Mouse (Mus musculus) spleen, embryonic (tissue): ENCODE data around the gene Gtf3c2.
"Not testable (repeated sequence)": the region's sequence is repeated elsewhere in the genome, so short reads cannot be mapped to it uniquely, and the experiment has no call there.

Experiments
- CTCF ChIA-PET: fragments of 350-600 bp; sonication (Branson Sonifier 250); formaldehyde crosslinking; loops from one replicate; lab custom pipeline; 2022; lab: Charles Lee

The Gtf3c2 gene

DNA sequence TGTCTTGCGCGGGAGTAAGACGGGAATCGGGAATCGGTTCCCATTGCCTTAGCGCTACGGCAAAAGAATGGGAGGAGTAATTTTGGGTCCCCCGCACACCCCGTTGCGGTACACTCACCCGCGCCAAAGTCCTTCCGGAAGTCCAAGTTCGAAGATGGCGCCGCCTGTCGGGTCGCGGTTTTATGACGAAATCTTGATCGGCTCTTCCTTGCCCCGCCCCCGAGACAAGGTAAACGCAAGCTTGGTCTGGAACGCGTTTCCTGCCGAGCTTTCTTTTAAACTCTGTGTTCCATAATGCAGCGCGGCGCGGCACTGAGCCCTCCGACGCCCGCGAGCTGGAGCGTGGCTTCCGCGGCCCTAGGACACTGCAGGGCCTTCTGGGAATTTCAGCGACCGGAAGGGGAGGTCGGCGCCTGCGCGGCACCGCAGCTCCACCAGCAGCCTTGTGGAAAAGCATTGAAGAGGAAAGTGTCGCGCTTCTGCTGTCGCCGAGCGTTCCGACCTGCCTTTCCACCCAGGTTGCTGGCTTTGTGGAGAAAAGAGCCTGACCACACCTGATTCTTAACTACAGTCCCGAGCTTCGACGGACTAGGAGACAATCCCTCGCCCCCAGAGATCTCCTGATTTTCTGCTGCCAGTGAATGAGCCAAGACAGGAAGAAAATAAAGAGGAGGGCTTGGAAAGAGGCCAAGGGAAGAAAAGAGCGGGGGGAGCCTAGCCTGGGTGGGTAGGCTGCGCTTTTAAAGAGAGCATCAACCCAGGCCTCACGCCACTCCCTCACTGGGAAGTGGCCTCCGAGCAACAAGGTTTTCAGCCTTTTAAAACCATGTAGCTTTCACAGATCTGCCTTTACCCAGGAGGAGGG, at the start of gene Gtf3c2, which contains the start of gene Gm29609:
TSS of gene Gtf3c2 (minus strand) at position 379 of the 865 bp plus-strand sequence.
TSS of gene Gm29609 (minus strand) at position 146 of the 865 bp plus-strand sequence.
- CTCF ChIA-PET: interaction anchor here (0.8 to 0.9 kb wide), 2 partner anchors 8 to 110 kb away, joined by 3 to 4 read pairs; no protein-coding TSS in a partner anchor

DNA sequence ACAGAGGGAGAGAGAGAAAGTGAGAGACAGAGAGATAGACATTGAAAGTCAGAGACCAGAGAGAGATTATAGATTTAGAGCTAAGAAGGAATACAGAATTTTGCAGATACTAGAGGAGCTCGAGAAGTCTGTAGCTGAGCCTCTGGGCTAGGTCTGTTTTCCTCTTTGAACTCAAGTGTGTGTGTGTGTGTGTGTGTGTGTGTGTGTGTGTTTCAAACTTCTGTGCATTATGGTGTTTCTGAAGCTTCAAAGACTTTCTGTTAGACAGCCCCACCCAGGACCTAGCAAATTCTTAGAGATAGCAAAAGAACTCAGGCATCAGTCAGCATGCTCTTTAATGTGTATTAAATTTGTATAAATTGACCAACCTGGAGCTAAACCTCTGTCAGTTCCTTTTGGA, 46.7 kb upstream of the Gtf3c2 start:
- CTCF ChIA-PET: no interaction called here

DNA sequence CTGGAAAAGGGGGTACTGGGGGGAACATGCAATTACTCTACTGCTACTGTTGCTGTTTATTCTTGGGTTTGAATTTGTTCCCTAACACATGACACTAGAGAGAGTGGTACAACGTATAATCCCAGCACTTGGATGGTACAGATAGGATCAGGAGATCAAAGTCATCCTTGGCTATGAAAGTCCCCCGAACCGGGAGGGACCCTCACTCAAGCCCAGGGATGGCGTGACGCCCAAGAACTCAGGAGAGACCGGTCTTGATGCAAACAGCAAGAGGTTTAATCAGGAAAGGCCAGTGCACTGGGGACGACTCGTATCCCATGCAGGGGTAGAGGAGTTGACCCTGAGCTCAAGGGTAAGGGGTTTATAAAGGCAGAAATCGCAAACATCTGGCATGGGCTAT, 42.8 kb upstream of the Gtf3c2 start:
- CTCF ChIA-PET: no interaction called here

DNA sequence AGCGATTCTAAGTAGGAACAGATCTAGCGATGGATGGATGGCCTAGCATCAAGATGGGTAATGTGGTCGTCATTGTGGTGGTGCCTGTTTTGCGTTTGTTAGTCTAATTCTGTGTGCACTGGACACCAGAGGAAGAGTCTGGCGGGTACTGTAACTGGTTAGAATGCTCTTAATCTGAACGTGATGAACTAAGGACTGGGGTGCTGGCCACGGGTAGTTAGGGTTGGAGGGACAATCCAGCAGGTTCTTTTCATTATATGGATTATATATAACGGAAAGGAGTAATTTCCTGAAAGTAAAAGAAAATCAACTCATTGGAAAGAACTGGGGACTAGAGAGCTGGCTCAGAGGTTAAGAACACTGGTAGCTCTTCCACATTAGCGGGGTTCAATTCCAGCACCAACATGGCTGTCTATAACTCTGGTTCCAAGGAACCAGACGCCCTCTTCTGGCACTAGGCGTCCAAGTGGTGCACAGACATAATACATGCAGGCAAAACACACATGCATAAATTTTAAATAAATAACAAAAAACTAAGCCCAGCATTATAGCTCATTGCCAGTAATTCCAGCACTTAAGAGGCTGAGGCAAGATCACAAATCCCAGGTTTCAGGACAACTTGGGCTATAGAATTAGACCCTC, 41.5 kb upstream of the Gtf3c2 start:
- CTCF ChIA-PET: no interaction called here

DNA sequence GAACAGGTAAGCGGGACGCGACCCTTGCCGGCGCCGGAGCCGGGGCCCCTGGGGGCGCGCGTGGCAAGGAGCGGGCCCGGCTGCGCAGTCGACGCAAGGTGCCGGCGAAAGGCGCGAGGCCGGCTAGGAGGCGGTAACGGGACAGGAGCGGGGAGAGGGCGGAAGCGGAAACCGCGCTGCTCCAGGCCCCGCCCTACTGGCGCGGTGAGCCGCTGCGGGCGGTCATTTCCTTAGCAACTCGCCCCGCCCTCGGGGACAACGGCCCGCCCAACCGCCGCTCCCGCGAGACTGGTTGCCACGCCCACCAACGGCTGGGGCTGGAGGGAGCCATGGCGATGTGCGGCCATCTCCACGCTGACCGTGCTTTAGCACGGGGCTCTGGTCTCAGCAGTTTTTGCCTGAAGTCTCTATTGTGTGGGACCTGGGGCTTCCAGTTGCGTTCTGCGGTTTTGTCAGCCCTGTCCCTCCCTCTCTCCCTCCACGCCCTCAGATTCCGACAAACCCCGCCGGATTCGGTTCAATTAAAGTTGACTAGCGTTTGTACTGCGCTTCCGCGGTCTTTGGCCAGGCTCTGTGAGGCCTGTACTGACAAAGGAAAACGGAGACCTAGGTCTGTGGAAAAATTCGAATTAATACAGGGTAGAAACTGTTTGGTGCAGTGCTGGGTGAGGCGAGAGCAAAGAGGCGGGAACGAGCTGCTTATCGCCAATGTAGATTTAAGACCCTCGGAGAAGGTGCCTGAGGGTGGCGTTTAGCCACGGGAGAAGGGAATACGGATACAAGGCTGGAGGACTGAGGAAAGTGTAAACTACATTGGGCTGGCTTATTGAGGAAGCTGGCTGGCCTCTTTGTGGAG, 40.7 kb upstream of the Gtf3c2 start, which contains the start of gene Ppm1g:
TSS of gene Ppm1g (minus strand) at position 240 of the 856 bp plus-strand sequence.
- CTCF ChIA-PET: no interaction called here

DNA sequence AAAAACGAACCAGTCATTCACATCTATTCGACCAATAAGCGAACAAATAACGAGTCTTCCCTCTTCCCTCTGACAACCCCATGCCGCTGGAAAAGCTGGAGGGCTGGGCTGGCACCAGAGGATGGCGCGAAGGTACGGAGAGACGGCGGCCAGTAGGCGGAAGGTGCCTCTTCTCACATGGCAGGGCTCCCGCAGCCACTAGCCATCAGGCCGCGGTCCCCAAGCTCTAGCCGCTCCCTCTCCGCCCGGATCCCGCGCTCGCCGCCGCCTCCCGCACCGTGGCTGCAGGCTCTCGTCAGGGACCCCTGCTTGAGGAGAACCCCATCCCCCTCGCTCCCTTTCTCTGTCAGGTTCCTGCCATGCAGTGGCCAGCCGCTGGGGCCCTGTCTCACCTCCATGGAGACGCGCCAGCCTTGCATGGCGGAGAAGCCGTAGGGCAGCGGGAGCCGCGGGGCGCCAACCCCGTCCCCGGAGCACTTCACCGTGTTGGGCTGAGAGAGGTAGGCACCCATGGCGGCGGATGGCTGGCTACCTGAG, 40.0 kb upstream of the Gtf3c2 start:
- CTCF ChIA-PET: no interaction called here

DNA sequence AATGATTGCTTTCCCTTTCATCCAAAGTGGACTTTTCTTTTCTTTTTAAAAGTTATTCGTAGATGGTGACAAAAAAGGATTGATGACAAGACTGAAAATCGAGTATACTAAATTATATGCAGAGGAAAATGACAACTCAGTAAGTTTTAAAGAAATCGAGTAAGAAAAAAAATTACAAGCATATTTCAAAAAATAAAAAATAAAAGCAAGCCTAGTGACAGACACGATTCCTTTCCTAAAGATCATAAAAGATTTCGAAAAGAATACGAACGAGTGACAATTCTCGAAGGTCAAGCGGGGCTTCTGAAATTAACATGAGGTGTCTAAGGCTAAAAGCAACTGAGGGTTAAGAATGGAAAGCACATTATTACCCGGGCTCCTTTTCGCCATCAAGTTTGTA, 39.5 kb upstream of the Gtf3c2 start:
- CTCF ChIA-PET: interaction anchor here (1.2 kb wide), 1 partner anchor 109 kb away, joined by 3 read pairs; no protein-coding TSS in a partner anchor

DNA sequence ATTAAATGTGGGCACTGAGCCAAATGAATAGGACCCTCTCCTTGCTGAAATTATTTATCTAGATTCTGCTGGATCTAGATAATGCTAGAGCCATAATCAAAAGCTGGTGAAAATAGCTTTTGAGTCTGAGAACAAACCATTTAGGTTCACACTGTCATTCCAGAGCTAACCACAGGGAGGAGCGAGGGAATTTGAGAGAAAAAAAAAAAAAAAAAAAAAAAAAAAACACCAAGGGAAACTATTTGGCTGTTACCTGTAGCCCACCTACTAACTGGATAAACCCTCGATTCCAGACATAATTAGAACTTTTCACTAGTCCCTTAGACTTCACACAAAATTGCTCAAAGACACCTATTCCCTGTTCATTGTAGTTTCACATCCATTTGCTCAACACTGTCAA, 39.1 kb upstream of the Gtf3c2 start:
- CTCF ChIA-PET: interaction anchor here (0.6 to 1.2 kb wide), 3 partner anchors 33 to 303 kb away, joined by 3 to 5 read pairs (median 3); no protein-coding TSS in a partner anchor

DNA sequence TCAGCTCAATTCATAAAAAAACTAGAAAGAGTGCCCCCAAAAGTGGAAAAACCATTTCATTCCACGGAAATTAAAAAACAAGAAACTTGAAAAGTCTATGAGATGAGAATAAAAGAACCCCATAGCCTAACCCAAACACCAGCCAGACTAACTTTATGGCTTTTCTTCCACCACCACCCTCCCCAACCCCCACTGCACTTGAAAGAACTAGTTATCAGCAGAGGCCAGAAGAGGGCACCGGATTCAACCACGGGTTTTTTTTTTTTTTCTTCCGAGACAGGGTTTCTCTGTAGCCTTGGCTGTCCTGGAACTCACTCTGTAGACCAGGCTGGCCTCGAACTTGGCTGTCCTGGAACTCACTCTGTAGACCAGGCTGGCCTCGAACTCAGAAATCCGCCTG, 38.4 kb upstream of the Gtf3c2 start:
- CTCF ChIA-PET: interaction anchor here (0.7 to 1.2 kb wide), 3 partner anchors 32 to 509 kb away, joined by 3 read pairs; no protein-coding TSS in a partner anchor

DNA sequence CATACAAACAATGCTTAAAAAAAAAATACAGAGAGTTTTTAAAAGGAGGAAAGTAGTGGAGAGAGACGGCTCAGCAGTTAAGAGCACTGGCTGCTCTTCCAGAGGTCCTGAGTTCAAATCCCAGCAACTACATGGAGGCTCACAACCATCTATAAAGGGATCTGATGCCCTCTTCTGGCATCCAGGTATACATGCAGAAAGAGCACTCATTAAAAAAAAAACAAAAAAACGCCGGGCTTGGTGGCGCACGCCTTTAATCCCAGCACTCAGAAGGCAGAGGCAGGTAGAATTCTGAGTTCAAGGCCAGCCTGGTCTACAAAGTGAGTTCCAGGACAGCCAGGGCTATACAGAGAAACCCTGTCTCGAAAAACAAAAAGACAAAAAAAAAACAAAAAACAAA, 36.6 kb upstream of the Gtf3c2 start:
- CTCF ChIA-PET: not testable (repeated sequence)

DNA sequence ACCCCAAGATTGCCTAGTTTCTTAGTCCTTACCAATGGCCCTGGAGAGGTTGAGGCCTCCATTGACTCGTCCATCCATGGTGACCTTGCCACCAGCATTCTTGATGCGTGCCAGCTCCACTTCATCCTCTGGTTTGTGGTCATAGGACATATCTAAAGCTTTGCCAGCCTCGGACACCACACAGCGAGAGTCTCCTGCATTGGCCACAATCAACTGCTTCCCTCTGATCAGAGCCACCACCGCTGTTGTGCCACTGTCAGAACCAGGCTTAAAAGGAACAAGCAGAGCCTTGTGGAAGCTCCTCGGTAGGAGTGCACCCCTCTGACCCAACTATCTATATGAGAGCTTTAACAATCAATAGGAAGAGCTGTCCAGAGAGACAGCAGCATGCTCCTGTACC, 24.5 kb upstream of the Gtf3c2 start:
- CTCF ChIA-PET: interaction anchor here (1.1 kb wide), 1 partner anchor 11 kb away, joined by 3 read pairs; no protein-coding TSS in a partner anchor

DNA sequence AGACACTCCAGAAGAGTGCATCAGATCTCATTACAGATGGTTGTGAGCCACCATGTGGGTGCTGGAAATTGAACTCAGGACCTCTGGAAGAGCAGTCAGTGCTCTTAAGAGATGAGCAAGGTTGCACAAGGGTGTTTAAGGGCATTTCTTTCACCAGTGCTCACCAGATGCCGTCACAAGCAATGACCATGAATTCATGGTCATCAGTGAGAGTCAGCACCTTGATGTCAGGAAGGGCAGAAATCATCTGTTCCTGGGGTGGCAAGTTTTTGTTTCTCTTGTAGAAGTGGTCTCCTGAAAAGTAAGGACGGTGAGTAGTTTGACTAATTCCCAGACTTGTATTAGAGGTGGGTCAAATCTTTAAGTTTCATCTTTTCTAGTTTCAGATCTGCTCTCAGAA, 23.9 kb upstream of the Gtf3c2 start:
- CTCF ChIA-PET: interaction anchor here (1.1 kb wide), 1 partner anchor 11 kb away, joined by 3 read pairs; no protein-coding TSS in a partner anchor

DNA sequence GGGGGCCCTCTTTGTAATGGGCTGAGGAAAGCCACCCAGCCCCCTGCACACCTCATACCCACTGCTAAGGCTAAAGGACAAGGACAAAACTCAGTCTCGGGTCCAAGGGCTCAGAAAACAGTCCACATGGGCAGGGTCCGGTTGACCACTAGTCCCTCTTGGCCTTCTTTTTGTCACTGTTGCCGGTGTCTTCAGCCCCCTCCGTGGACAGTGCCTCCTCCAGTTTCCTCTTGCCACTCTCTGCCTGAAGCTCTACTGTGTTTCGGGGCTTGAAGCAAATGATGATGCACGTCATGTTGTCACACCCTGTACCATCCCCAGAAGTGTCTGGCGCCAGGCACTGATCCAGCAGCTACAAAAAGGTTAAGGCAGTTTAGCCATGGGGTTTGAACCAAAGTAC, 23.0 kb upstream of the Gtf3c2 start:
- CTCF ChIA-PET: no interaction called here

DNA sequence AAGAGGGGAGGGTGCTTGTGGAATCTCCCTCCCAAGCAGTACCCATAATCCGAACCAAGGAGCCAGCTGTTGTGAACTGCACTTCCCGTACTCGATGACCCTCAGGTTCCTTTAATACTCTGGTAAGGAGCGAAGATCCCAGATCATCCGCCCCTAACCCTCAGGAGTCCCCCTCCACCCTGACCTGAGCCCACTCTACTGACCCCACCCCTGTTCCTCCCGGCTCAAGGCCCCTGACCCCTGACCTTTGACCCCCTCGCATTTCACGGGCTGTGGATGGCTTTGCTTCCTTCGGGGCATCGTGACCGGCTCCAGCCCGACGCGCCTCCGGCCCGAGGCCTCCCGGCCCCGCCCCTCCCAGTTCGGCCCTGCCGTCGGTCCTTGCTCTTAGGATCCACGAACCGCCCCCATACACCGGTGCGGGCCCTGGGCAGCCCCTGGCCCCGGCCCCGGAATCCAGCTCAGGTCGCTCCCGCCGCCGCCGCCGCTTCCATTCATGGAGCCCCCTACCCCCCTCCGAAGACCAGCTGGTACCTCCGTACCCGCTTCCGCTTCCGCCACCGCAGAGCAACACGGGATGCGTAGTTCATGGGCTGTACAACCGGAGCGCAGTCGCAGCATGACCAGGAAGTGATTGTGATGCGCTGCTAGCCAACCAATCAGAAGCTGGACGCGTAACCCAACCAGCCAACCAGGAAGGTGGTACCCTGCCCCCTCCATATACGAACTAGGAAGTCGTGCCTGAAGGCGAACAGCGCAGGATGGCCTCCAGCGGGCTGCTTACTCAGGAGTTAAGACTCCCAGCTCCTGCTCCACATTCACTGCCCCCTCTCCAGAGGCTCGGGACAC, 22.0 kb upstream of the Gtf3c2 start, which contains the start of gene Zfp513:
TSS of gene Zfp513 (minus strand) at position 562 of the 849 bp plus-strand sequence.
- CTCF ChIA-PET: no interaction called here

DNA sequence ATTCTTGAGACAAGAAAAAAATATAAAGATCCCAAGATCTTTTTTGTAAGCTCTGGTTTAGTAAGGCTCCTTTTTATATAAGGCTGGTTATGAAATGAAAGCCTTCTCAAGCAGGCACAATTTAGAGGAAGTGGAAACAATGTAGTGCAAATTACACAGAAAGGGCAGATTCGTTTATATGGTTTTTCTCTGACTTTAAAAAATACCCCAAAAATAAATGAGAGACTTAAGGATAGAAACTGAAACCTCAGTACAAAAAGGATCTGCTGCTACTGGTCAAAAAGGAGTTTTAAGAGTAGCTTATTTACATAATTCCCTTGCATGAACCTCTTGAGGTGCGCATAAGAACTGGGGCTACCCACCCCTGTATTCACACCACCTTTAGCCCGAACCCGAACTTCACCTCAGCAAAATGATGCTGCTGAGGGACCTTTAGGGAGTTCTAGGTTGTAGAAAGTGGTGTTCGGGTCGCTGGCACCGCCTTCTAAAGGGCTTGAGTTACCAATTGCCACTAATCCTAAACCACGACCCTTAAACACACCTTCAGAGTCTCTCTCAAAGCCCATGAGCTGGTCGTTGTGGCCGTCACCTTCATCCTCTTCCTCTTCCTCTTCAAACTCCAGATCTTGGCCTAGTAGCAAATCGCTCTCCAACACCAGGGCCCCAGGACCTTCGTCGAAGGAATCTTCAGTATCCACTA, 21.2 kb upstream of the Gtf3c2 start:
- CTCF ChIA-PET: no interaction called here

DNA sequence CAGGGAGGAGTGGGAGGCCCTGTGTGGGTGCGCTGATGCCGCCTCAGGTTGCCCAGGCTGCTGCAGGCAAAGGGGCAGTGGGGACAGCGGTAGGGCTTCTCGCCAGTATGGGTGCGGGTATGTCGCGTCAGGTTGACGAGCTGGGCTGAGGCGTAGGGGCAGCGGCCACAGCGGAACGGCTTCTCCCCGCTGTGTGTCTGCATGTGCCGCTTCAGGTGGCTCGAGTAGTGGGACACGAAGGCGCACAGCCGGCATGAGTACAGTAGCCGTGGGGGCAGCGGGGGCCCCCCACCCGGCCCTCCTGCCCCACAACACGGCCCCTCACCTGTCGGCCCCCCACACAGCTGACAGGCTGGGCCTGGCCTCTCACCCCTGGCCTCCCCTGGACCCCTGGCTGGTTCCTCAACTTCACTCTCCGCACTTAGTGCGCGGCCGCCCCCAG, 20.4 kb upstream of the Gtf3c2 start:
- CTCF ChIA-PET: no interaction called here

DNA sequence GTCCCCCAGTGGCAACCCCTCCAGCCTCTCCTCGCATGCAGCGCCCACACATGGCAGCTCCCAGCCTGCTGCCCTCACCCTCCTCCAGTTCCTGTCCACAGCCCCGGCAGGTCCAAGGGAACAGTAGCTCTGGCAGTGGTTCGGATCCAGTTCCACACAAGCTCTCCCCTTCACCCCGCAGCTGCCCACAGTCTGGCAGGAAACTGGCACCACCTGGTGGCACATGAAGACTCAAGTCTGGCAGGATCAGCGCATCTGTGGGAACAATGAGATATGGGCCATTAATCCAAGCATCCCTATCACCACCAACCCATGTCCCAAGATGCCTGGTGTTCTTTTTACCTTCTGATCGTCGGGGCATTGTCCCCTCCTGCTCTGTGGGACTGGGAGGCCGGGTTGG, 19.9 kb upstream of the Gtf3c2 start:
- CTCF ChIA-PET: no interaction called here

DNA sequence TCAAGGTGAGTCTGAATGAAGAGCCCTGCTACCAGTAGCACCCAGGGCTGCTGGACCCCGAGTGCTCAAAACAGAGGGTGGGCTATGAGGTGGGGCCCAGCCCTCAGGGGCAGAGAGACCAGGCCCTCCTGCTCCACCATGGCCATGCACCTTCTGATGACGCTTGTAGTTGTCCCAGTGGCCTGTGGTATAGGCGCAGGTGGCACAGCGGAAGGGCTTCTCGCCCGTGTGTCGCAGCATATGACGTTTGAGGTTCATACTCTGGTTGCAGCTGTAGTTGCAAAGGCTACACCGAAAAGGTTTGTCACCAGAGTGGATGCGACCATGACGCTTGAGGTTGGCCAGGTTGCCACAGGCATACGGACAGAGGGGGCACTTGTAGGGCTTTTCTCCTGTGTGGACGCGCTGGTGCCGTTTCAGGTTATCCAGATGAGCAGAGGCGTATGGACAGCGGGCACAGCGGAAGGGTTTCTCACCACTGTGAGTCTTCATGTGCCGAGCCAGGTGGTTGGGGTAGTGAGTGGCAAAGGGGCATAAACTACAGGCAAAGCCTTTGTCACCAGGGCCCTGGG, 19.5 kb upstream of the Gtf3c2 start:
- CTCF ChIA-PET: no interaction called here
